Mouse (Mus musculus) liver, embryonic 16.5 days (tissue): ENCODE measurements around the gene Ezh2. TPM values are rescaled to one million over a fixed set of nuclear protein-coding genes. Genes with fewer than 3 reads are reported as not detected.
"Not testable (repeated sequence)": the region's sequence is repeated elsewhere in the genome, so short reads cannot be mapped to it uniquely, and the experiment has no call there.

Experiments used
- ATAC-seq: fragments of 200-750 bp; cut with Nextera tagmentation; 2 replicates; pipeline ENCODE4 v1.8.0; 2017; ENCODE audit warnings: low read depth, mild to moderate bottlenecking, moderate number of reproducible peaks, moderate library complexity
- H3K27ac ChIP-seq: fragments of 300-500 bp; sonication (generic); 2 replicates; pipeline ENCODE4 v1.5.1; 2014; ENCODE audit warnings: mild to moderate bottlenecking, low read length
- H3K27me3 ChIP-seq: fragments of 300-500 bp; sonication (generic); 2 replicates; pipeline ENCODE4 v1.6.1; 2014; ENCODE audit warnings: low read depth, low read length, mixed read lengths; ENCODE audit not compliant: control insufficient read depth, insufficient read depth
- H3K36me3 ChIP-seq: fragments of 300-500 bp; sonication (generic); 2 replicates; pipeline ENCODE4 v1.6.1; 2014; ENCODE audit warnings: mild to moderate bottlenecking; ENCODE audit not compliant: control insufficient read depth, insufficient read depth
- H3K4me1 ChIP-seq: fragments of 300-500 bp; sonication (generic); 2 replicates; pipeline ENCODE4 v1.6.1; 2014; ENCODE audit warnings: low read depth, low read length, mixed read lengths; ENCODE audit not compliant: control insufficient read depth
- H3K4me2 ChIP-seq: fragments of 300-500 bp; sonication (generic); 2 replicates; pipeline ENCODE4 v1.6.1; 2014; ENCODE audit warnings: low read depth, low read length, mixed read lengths
- H3K4me3 ChIP-seq: fragments of 300-500 bp; sonication (generic); 2 replicates; pipeline ENCODE4 v1.5.1; 2014; ENCODE audit warnings: low read depth, mild to moderate bottlenecking, low read length
- H3K9ac ChIP-seq: fragments of 300-500 bp; sonication (generic); 2 replicates; pipeline ENCODE4 v1.6.1; 2014; ENCODE audit warnings: low read depth, low read length
- H3K9me3 ChIP-seq: fragments of 300-500 bp; sonication (generic); replicated peaks from 2 replicates; pipeline ENCODE4 v1.6.1; 2016; ENCODE audit warnings: low read length; ENCODE audit not compliant: control insufficient read depth
- WGBS: fragments of 180-500 bp; shearing (Covaris S2); extraction: QIAGEN DNeasy Blood & Tissue Kit; methylation state at CpG from one replicate; pipeline ENCODE4 v1.1.7; 2014; ENCODE audit not compliant: insufficient replicate concordance; 5-methylcytosine and 5-hydroxymethylcytosine counted together
- polyA plus RNA-seq: library from polyadenylated mRNA; unstranded; fragments of >200 nt; fragmentation: Nextera tagmentation; extraction: Ambion mirVana; gene quantifications from 2 replicates; pipeline ENCODE4 v1.2.1, GENCODE M21; 2015

The Ezh2 gene
- polyA plus RNA-seq, result 42.3 and 48.2 TPM in 2 replicates

DNA sequence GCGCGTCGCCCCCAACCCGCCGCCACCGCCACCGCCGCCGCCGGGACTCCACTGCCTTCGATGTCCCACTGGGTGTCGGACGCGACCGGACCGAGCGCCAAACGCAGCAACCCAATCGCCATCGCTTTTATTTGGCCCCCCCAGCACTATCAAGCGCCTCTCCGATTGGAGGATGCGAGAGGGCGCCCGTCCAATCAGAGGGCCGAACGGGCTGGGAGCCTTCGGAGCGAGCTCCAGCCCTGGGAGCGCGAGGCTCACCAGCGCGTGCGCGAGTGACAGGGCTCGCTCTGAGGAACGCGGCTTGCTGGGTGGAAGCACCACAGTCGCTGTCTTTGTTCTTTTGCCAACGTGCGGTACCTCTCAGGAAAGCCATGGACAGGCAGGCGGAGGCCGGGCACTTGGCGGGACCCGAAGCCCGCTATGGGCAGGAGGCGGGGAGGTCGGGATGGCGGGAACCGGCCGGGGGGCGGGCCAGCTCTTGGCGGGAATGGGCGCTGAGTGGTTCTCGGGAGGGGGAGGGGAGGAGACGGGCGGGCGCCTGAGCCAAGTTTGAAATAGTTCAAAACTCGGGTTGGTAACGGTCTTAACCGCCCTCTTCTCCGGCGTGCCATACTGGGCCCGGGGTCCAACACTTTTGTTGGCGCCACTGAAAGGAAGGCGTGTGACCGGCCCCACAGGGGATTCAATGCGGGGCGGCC lies at the start of gene Ezh2:
Gene Ezh2, minus strand, starts transcription at position 416 of the 698 bp plus-strand sequence.
- peak; percentile 96 for ATAC-seq
- H3K9me3 ChIP-seq, result no peaks in the 10 kb centered on the region
- under 1% methylated on average over 67 of the region's 69 CpGs for WGBS

DNA sequence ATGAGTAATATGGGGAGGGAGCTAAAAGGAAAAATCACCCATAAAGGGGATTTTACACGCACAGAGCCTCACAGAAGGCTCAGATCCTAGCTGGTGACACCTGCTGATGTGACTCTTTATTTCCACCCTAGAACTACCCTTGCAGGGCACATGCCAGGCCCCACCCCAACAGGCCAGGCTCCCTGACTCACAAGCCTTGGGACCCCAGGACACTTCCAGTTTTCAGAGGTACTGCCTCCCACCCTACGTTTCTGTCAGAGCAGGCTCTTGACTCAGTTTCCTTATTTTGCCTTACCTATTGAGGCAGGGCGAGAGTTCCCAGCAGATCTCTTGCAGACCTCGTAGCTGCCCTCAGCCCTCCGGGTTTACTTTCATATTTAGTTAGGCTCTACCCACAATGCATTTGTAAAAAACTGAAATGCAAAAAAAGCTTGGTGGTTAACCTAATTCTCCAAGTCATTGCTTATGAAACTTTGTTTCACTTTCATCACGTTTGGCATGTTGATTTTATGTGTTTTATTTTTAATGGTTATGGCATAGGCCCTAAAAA lies 41.5 kb upstream of the Ezh2 start:
- no peaks in the 10 kb centered on the region for H3K36me3 ChIP-seq
- peak overlapping the region; percentile 25; the same call in 1 of the 2 replicates for H3K4me3 ChIP-seq
- no peak for ATAC-seq
- H3K27ac ChIP-seq, result peak overlapping the region; percentile 45; the same call in 1 of the 2 replicates
- H3K27me3 ChIP-seq, result no peaks in the 10 kb centered on the region
- no peaks in the 10 kb centered on the region for H3K9me3 ChIP-seq
- peak overlapping the region; percentile 44 for H3K4me2 ChIP-seq
- 39% methylated on average over 6 of the region's 6 CpGs for WGBS
- H3K4me1 ChIP-seq, result peaks cover 5% of the 10 kb centered on the region
- H3K9ac ChIP-seq, result peak overlapping the region; percentile 24; the same call in 1 of the 2 replicates

More for the DNA sequence above, at the start of gene Ezh2:
- H3K4me2 ChIP-seq, result peak within 1 kb of the TSS; percentile 89
- H3K27me3 ChIP-seq, result no peaks in the 10 kb centered on the region
- H3K4me3 ChIP-seq, result peak within 1 kb of the TSS; percentile 100
- H3K9ac ChIP-seq, result peak within 1 kb of the TSS; percentile 100
- peak within 1 kb of the TSS; percentile 96 for H3K27ac ChIP-seq
- peaks cover 8% of the 10 kb centered on the region for H3K4me1 ChIP-seq
- no peaks in the 10 kb centered on the region for H3K36me3 ChIP-seq

DNA sequence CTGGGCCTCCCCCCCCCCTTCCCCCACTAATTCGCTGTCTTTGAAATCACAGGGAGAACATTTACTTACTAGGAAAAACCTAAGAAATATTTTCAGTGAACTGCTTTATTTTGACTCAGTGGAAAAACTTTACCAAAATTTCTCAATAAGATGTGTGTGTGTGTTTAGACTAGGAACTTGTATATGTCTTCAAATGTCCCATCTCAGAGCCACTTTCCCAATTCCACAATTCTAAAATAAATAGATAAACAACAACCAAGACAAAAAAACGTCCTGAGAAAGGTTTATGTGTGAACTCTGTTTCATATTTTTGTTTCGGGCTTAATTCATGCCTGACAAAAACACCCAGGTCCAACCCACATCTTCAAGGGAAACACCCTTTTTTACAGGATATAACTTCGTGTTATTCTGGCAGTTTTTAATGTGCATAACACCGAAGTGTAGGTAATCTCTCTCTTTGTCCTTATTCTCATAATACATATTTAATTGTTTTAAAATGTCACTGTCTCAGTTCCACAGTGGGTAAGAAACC lies 40.9 kb upstream of the Ezh2 start:
- Histone ChIP-seq H3K4me2 (peak overlapping the region; percentile 44; the same call in 1 of the 2 replicates), H3K36me3 (no peaks in the 10 kb centered on the region), H3K27me3 (no peaks in the 10 kb centered on the region), H3K4me1 (peaks cover 5% of the 10 kb centered on the region), H3K9ac (no peak overlapping the region), H3K27ac (no peak overlapping the region), H3K4me3 (no peak overlapping the region), H3K9me3 (no peaks in the 10 kb centered on the region)
- WGBS, result 60% methylated on average over 5 of the region's 5 CpGs
- no peak for ATAC-seq

DNA sequence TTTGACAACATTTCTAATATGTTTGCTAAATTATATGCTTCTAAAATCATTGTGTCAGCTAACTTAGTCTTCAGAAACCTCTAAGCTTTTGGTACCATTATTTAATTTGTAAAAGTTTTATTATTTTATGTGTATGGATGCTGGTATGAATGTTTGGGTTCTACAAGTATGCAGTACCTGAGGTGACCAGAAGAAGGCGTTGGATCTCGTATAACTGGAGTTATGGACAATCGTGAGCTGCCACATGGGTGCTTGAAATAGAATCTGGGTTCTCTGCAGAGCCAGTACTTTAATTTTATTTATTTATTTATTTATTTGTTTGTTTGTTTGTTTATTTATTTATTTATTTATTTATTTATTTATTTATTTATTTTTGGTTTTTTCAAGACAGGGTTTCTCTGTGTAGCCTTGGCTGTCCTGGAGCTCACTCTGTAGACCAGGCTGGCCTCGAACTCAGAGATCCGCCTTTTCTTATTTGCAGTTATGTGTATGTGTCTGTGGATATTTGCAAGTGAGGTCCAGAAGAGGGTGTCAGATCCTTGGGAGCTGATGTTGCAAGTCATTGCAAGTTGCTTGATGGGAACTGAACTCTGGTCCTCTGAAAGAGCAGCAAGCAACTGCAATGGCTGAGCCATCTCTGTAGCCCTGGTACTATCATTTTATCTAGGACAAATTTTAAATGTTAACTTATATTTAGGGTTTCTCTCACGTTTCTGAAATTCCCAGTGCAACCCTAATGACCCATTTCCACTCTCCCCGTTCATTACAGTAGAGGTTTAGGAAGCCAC lies 40.3 kb upstream of the Ezh2 start:
- WGBS, result 60% methylated on average over 7 of the region's 7 CpGs
- Histone ChIP-seq H3K9me3 (no peaks in the 10 kb centered on the region), H3K9ac (no peak overlapping the region), H3K4me3 (no peak overlapping the region), H3K27me3 (no peaks in the 10 kb centered on the region), H3K4me2 (no peak overlapping the region), H3K4me1 (peaks cover 5% of the 10 kb centered on the region), H3K27ac (no peak overlapping the region), H3K36me3 (no peaks in the 10 kb centered on the region)
- no peak for ATAC-seq

DNA sequence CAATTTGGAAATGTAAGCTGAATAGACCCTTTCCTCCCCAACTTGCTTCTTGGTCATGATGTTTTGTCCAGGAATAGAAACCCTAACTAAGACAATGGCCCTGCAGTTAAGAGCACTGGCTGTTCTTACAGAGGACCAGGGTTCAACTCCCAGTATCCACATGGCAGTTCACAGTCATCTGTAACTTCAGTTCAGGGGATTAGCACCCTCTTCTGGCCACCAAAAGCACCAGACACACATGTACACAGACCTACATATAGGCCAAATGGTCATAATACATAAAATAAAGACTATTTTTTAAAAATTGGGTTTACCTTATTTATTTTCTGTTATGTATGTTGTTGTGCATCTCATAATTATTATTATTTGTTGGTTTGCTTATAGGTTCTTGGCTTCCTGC lies 38.3 kb upstream of the Ezh2 start:
- ATAC-seq, result no peak
- no peak overlapping the region for H3K4me2 ChIP-seq
- no peaks in the 10 kb centered on the region for H3K36me3 ChIP-seq
- no peaks in the 10 kb centered on the region for H3K9me3 ChIP-seq
- no peak overlapping the region for H3K4me3 ChIP-seq
- H3K27me3 ChIP-seq, result no peaks in the 10 kb centered on the region
- no peak overlapping the region for H3K9ac ChIP-seq
- peaks cover 5% of the 10 kb centered on the region for H3K4me1 ChIP-seq
- no peak overlapping the region for H3K27ac ChIP-seq

DNA sequence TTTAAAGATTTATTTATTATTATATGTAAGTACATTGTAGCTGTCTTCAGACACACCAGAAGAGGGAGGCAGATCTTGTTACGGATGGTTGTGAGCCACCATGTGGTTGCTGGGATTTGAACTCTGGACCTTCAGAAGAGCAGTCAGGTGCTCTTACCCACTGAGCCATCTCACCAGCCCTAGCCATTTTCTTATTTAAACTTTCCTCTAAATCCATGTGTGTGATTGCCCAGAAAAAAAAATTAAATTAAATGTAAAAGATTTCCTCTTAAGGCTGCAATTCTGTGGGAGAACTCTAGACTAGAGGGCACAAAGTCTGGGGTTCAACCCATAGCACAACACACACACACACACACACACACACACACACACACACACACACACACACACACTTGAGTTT lies 34.9 kb upstream of the Ezh2 start:
- not testable (repeated sequence) for H3K4me1 ChIP-seq

DNA sequence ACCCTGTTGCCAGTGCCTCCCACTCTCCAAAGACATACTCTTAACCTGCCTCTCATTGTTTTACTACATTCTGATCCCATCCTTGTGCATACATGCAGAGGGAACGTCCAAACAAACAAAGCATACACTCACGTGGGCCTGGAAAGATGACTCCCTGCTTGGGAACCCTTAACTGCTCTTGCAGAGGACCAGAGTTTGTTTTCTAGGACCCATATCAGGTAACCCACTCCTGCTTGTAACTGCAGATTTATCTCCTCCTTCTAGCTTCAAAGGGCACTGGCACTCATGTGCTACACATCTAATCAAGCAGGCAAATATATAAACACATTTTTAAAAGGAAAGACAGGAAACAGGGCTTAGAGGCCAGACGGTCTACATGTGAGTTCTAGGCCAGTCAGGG lies 32.8 kb upstream of the Ezh2 start:
- no peak overlapping the region for H3K9ac ChIP-seq
- H3K4me1 ChIP-seq, result no peaks in the 10 kb centered on the region
- no peak for ATAC-seq
- H3K4me3 ChIP-seq, result no peak overlapping the region
- WGBS, result 26% methylated on average over 3 of the region's 3 CpGs
- H3K36me3 ChIP-seq, result no peaks in the 10 kb centered on the region
- H3K27ac ChIP-seq, result no peak overlapping the region
- no peak overlapping the region for H3K4me2 ChIP-seq
- no peaks in the 10 kb centered on the region for H3K9me3 ChIP-seq
- no peaks in the 10 kb centered on the region for H3K27me3 ChIP-seq

More for the DNA sequence above, 34.9 kb upstream of the Ezh2 start:
- H3K9me3 ChIP-seq, H3K27me3 ChIP-seq, ATAC-seq, H3K36me3 ChIP-seq, H3K4me3 ChIP-seq, H3K27ac ChIP-seq, H3K9ac ChIP-seq, H3K4me2 ChIP-seq: not testable (repeated sequence)
- no CpG with 5 or more reads among the region's 1 CpGs for WGBS

DNA sequence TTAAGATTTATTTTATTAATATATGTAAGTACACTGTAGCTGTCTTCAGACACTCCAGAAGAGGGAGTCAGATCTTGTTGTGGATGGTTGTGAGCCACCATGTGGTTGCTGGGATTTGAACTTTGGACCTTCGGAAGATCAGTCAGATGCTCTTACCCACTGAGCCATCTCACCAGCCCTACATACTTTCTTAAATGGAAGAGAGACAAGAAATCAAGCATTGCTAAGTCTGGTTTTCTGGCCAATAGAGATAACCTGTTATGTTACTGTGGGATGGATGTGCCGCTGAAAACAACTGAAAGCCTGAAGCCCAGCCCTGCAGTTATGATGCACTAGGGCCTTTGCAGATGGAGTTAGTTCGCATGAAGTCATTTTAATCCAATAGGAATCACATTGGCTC lies 31.8 kb upstream of the Ezh2 start:
- H3K27me3 ChIP-seq, ATAC-seq, H3K27ac ChIP-seq, H3K36me3 ChIP-seq, H3K9ac ChIP-seq, H3K4me1 ChIP-seq, H3K9me3 ChIP-seq, H3K4me3 ChIP-seq, H3K4me2 ChIP-seq: not testable (repeated sequence)
- WGBS, result 62% methylated on average over 3 of the region's 3 CpGs

DNA sequence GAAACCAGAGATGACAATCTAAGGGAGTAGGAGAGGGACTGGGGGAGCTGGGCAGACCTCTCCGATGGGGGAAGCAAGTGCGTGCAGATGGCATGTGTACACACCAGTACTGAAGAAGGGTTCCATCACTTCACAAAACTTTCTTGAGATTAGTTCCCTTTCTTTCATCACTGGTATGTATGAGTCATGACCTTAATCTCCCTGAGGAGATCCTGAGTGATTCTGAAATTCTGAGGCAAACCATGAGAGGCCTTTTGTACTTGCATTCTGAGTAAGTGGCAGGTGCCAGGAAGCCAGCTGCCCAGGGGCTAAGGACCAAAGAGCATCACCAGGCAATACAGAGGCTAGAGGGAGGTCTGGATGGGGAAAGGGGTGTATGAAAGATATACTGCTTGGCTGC lies 25.9 kb upstream of the Ezh2 start:
- Histone ChIP-seq H3K27ac (no peak overlapping the region), H3K4me2 (no peak overlapping the region), H3K4me1 (no peaks in the 10 kb centered on the region), H3K4me3 (no peak overlapping the region), H3K9ac (no peak overlapping the region), H3K27me3 (no peaks in the 10 kb centered on the region), H3K36me3 (no peaks in the 10 kb centered on the region), H3K9me3 (no peaks in the 10 kb centered on the region)
- no peak for ATAC-seq
- WGBS, result 61% methylated on average over 2 of the region's 2 CpGs
